Mouse (Mus musculus) spleen, adult 2 months (tissue): ENCODE data around the gene Fyn.

Experiments used
- CTCF ChIP-seq: fragments of 200-500 bp; IDR thresholded peaks from 2 replicates; pipeline ENCODE4 v1.5.1; 2011; ENCODE audit warnings: mild to moderate bottlenecking, inconsistent platforms; ENCODE audit not compliant: insufficient read depth, insufficient read length, insufficient replicate concordance; ENCODE audit errors: extremely low read depth
- POLR2A ChIP-seq: fragments of 200-500 bp; IDR thresholded peaks from 2 replicates; pipeline ENCODE4 v1.6.1; 2011; ENCODE audit warnings: low read depth, low read length, inconsistent platforms

GRCm38 (mm10) chr10:39612633-39612988, 244.0 kb downstream of the Fyn start, which contains the start of gene Traf3ip2:
- TF ChIP-seq CTCF (no peak), POLR2A (no peak)
